Mouse (Mus musculus) erythroblast, embryonic 14.5 days (primary cell): Measurements from ENCODE around the gene Asb2. TPM values are rescaled to one million over a fixed set of nuclear protein-coding genes. Genes with fewer than 3 reads are reported as not detected.

ENCODE experiments used
- H3K27me3 ChIP-seq: 2 replicates; pipeline ENCODE4 v1.6.1; 2012; ENCODE audit warnings: inconsistent platforms; ENCODE audit not compliant: control insufficient read depth
- H3K36me3 ChIP-seq: 2 replicates; pipeline ENCODE4 v1.6.1; 2012; ENCODE audit warnings: mild to moderate bottlenecking, inconsistent platforms; ENCODE audit not compliant: control insufficient read depth
- H3K4me1 ChIP-seq: 2 replicates; pipeline ENCODE4 v1.6.1; 2012; ENCODE audit warnings: inconsistent platforms; ENCODE audit not compliant: control insufficient read depth
- H3K4me3 ChIP-seq: replicated peaks from 2 replicates; pipeline ENCODE3; 2012; ENCODE audit warnings: moderate library complexity, mild to moderate bottlenecking, inconsistent platforms
- H3K9me3 ChIP-seq: 2 replicates; pipeline ENCODE4 v1.6.1; 2012; ENCODE audit warnings: low read length, inconsistent platforms, mixed read lengths; ENCODE audit not compliant: control insufficient read depth
- GATA1 ChIP-seq: IDR thresholded peaks from 2 replicates; pipeline ENCODE4 v1.6.1; 2012; ENCODE audit warnings: low read length, inconsistent platforms, mixed read lengths
- TAL1 ChIP-seq: IDR thresholded peaks from 3 replicates; pipeline ENCODE4 v1.6.1; 2012; ENCODE audit warnings: low read length, inconsistent platforms, mixed read lengths
- polyA plus RNA-seq: library from polyadenylated mRNA; stranded (reverse); fragments of >175 nt; gene quantifications from 2 replicates; pipeline ENCODE4 v1.2.3, GENCODE M21; 2012

Asb2 gene
- polyA plus RNA-seq, 1 experiment: 0.14 TPM

- H3K4me3 ChIP-seq: no peak overlapping the region
- H3K9me3 ChIP-seq: no peaks in the 10 kb centered on the region; the same call in 1 of the 2 replicates
- TF ChIP-seq TAL1 (no peak), GATA1 (no peak)
These were observed 82.8 kb downstream of the Asb2 start for GRCm38 (mm10) chr12:103273051-103273450.

DNA sequence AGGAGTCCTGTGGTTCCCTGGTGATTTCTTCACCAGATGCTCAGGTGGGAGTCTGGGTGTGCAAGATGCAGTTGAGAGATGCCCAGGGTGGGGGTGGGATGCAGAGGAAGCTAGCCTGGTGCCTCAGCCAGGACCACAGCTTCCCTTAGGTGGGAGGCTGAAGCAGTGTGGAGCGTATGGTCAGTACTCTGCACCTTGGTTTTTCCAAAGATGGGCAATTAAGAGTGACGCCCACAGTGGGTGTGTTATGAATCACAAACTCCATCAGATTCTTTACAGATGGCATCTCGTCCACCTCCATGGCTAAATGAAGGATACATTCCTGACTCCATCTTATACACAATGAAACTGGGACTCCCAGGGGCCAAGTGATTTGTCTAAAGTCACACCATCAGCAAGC, 83.6 kb downstream of the Asb2 start:
- H3K4me3 ChIP-seq: no peak overlapping the region
- no peaks in the 10 kb centered on the region for H3K4me1 ChIP-seq
- no peaks in the 10 kb centered on the region for H3K27me3 ChIP-seq
- H3K36me3 ChIP-seq: no peaks in the 10 kb centered on the region
- no peaks in the 10 kb centered on the region for H3K9me3 ChIP-seq
- TF ChIP-seq TAL1 (no peak), GATA1 (no peak)

More at GRCm38 (mm10) chr12:103273051-103273450, 82.8 kb downstream of the Asb2 start:
- Histone ChIP-seq H3K27me3 (no peaks in the 10 kb centered on the region), H3K36me3 (no peaks in the 10 kb centered on the region), H3K4me1 (no peaks in the 10 kb centered on the region)

Other genes with a start within 250 kb of the Asb2 start
- gene Prima1, start 113.9 kb downstream of the Asb2 start, polyA plus RNA-seq: not detected in 2 replicates
- not detected in 2 replicates for gene Fam181a, start 45.0 kb downstream of the Asb2 start, polyA plus RNA-seq
- 1.5 and 1.9 TPM in 2 replicates for gene Otub2, start 32.7 kb upstream of the Asb2 start, polyA plus RNA-seq
- not detected in 2 replicates for gene 9330161L09Rik, start 51.8 kb upstream of the Asb2 start, polyA plus RNA-seq
- gene Ddx24, start 69.8 kb upstream of the Asb2 start, polyA plus RNA-seq: 1.9 and 3.5 TPM in 2 replicates
- 0.08 TPM in 1 of 2 replicates, not detected in the other for gene Ifi27, start 78.2 kb upstream of the Asb2 start, polyA plus RNA-seq
- gene Ifi27l2a, start 87.7 kb upstream of the Asb2 start, polyA plus RNA-seq: 0.15 TPM in 1 of 2 replicates, not detected in the other
- not detected in 2 replicates for gene Ifi27l2b, start 101.2 kb upstream of the Asb2 start, polyA plus RNA-seq
- gene Ppp4r4, start 176.3 kb upstream of the Asb2 start, polyA plus RNA-seq: not detected in 2 replicates